Mouse (Mus musculus) v-Abl transformed pro-B cells (cell line): ENCODE measurements around the gene Syde2.
"Not testable (repeated sequence)": the region's sequence is repeated elsewhere in the genome, so short reads cannot be mapped to it uniquely, and the experiment has no call there.

Experiments used
- in situ Hi-C, 2 experiments: fragments of 400-800 bp; cut with MboI; formaldehyde crosslinking; loops; one replicate each; pipeline ENCODE4 v1.15.1; 2025; ENCODE audit not compliant: unreplicated experiment in 2 of 2

Syde2 gene

GRCm38 (mm10) chr3:145964018-145964387 is 23.7 kb upstream of the Syde2 start:
- in situ Hi-C loops, result no loop called here

DNA sequence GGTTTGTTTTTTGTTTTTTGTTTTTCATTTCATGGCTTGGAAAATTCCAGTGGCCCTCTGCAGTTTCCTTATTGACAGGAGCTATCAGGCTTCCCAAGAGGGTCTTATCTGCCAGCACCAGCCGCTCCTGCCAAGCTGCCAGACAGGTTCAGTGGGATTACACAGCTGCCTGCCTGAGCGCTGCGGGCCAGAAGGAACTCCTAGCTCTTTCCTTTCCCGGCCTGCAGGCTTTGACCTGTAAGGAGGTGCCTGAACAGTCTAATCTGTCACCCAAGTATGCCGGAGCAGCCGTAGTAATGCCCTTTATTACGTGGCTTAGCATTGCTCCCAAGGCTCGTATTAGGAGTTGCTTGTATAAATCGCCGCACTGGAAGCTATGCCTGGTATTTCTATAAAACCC is 23.2 kb upstream of the Syde2 start:
- in situ Hi-C loops, result no loop called here

GRCm38 (mm10) chr3:145965583-145965982 is 22.1 kb upstream of the Syde2 start:
- in situ Hi-C loops, result not testable (repeated sequence)

- in situ Hi-C loops, result no loop called here
Measured at GRCm38 (mm10) chr3:145966806-145967205, 20.9 kb upstream of the Syde2 start.

- in situ Hi-C loops, result no loop called here
Measured at GRCm38 (mm10) chr3:145969031-145969501, 18.6 kb upstream of the Syde2 start.

DNA sequence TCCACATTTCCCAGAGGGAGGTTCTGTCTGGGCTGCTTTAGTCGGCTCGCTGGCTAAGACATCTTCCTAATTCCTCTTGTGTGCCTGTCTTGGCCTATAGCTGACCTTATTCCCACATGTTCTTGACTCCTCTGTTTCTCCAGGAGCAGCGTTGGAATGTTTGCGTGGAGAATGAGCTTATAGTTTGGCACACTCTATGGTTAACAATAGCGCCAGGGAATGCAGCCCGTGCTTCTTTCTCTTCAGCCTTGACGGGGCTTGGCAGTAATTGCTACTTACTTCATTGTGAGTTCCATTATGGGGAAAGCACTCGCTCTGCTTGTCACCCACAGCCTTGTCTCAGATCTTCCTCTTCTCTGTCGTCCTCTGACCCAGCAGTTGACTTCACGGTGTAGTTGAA is 16.2 kb upstream of the Syde2 start:
- in situ Hi-C loops, result no loop called here

DNA sequence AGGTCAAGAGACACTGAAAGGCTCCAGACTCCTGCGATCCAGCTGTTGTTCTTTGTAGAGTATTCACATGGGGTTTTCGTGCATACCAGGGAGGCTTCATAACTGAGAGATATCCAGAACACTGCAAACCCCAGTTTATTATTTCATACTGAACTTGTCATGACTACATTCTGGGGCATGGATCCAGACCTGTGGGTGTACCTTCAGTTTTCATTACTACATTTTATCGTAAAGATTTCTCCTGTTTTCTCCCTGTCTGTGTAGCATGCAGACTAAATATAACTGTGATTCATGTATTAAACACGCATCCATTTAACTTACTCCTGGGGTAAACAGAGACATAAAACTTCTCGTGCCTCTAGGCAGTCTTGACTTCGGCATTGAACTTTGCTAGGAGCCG is 12.7 kb upstream of the Syde2 start:
- in situ Hi-C loops, result no loop called here

- in situ Hi-C loops, result loop anchor here in 1 of 2 experiments (5.0 kb wide), 1 partner anchor 38 kb away; no protein-coding TSS in a partner anchor
Measured at GRCm38 (mm10) chr3:145985333-145985925, 2.2 kb upstream of the Syde2 start.

DNA sequence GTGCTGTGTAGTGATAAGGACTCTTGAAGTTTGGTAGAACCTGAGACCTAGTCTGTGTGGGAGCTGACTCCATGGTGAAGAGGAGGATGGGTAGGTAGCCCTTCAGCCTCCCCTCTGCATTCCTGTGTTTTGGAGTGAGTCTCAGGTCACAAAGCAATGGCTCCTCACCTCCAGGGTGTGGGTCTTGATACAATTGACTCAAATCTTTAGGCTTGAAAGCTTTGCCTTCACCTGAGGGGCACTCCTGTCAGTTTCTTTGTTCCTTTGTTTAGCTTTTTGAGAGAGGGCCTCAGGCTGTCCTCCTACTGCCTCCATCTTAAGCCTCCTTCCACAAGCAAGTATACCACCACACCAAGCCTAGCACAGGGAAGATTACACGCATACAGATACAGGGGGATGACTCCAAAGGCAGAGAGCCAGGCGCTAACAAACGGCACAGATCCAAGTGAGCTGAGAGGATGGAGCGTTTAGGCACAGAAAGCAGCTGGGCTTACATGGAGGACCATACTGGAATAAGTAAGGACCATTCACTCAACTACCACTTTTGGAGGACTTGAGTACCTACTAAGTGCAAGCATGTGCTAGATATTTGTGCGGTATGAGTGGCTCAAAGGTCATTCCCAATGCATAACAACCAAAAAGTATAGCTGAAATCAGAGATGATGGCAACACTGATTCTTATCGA is 1.2 kb upstream of the Syde2 start:
- in situ Hi-C loops, result loop anchor here in 1 of 2 experiments (5.0 kb wide), 1 partner anchor 39 kb away; no protein-coding TSS in a partner anchor

- in situ Hi-C loops, result loop anchor here in 1 of 2 experiments (5.0 kb wide), 1 partner anchor 41 kb away; no protein-coding TSS in a partner anchor
Measured at GRCm38 (mm10) chr3:145987970-145988683, 457 bp downstream of the Syde2 start.

DNA sequence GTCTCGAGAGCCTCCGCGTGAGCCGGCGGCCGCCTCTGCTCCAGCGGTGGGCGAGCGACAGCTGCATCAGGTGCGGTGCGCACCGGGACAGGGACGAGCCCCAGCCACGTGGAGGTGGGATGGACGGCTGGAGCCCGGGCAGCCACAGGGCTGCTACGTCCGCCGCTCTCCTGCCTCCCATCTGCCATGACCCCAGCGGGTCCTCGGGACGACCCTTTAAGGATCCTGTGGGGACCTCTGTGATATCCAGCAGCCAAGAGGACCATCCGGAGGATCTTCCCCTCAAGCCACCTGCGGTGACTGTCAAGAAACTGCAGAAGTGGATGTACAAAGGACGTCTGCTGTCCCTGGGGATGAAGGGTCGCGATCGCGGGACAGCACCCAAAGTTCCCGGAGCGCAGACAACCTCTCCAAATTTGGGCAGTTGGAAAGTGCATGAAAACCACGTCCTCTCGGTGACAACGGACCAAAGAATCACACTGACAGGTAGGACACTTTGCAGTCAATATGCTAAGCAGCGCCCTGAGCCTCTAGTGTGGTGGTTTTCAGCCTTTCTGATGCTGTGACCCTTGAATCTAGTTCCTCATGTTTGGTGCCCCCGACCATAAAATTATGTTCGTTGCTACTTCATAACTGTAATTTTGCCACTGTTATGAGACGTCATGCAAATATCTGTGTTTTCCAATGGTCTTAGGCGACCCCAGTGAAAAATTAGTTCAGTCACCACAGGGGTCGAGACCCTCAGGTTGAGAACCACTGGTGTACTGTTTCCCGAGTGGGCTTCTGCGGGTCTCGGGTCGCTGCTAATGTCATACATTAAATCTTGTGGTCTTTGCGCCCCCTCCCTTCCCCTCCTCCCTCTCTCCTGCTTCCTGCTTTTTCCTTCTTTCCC is 1.3 kb downstream of the Syde2 start:
- in situ Hi-C loops, result loop anchor here in 1 of 2 experiments (5.0 kb wide), 1 partner anchor 42 kb away; no protein-coding TSS in a partner anchor

- in situ Hi-C loops, result loop anchor here (5.0 to 10.0 kb wide), 3 partner anchors 42 to 58 kb away; no protein-coding TSS in a partner anchor
Measured at GRCm38 (mm10) chr3:145989576-145990081, 2.0 kb downstream of the Syde2 start.

- in situ Hi-C loops, result loop anchor here (5.0 to 10.0 kb wide), 2 partner anchors 54 to 56 kb away; no protein-coding TSS in a partner anchor
Measured at GRCm38 (mm10) chr3:145991130-145991529, 3.5 kb downstream of the Syde2 start.

DNA sequence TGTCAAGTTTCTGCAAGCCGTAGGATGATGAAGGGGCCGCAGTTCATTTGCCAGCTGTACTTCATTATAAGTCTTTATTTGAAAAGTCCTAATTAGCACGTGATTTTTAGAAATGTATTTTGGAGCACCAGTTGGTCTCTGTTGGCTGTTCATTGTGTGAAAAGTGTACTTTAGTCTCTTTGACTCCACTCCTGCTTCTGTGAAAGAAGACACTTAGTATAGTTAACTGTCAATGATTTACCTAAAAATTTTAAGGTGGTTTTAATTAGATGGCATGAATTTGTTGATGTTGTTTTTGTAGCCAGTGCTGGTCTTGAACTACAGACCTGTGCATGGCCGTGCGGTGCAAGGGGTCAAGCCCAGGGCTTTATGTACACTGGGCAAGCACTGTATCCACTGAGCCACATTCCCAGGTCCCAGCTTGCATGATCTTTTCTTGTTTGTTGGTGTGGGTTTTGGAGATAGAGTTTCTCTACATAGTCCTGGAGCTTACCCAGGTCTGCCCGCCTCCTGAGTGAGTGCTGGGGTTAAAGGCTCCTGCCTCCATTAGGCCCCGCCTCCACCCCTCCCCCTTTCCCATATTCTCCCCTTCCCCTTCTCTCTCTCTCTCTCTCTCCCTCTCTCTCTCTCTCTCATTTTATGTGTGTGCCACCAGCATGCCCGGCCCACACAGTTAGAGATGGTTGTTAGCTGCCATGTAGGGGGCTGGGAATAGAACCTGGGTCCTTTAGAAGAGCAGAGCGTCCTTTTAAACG is 4.5 kb downstream of the Syde2 start:
- in situ Hi-C loops, result loop anchor here (5.0 to 10.0 kb wide), 2 partner anchors 53 to 55 kb away; no protein-coding TSS in a partner anchor

GRCm38 (mm10) chr3:145992796-145993195 is 5.1 kb downstream of the Syde2 start:
- in situ Hi-C loops, result loop anchor here (5.0 to 10.0 kb wide), 2 partner anchors 52 to 55 kb away; no protein-coding TSS in a partner anchor

GRCm38 (mm10) chr3:145993481-145994201 is 6.0 kb downstream of the Syde2 start:
- in situ Hi-C loops, result loop anchor here (5.0 to 10.0 kb wide), 2 partner anchors 51 to 54 kb away; no protein-coding TSS in a partner anchor

- in situ Hi-C loops, result loop anchor here in 1 of 2 experiments (10.0 kb wide), 1 partner anchor 49 kb away; no protein-coding TSS in a partner anchor
Measured at GRCm38 (mm10) chr3:145995489-145995888, 7.8 kb downstream of the Syde2 start.

DNA sequence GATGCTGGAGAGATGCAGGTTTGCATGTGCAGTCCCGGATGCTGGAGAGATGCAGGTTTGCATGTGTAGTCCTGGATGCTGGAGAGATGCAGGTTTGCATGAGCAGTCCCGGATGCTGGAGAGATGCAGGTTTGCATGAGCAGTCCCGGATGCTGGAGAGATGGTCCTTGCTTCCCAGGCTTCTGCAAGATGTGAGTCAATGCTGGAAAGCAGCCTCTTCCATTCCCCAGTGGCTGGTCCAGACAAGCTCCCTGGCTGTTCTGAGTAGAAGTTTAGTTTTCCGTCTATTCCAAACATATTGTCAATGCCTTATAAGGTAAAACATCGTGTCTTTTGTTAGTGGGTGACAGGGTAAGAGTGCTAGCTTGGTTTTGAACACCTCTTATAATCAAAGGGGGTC is 8.9 kb downstream of the Syde2 start:
- in situ Hi-C loops, result loop anchor here in 1 of 2 experiments (10.0 kb wide), 1 partner anchor 48 kb away; no protein-coding TSS in a partner anchor
